Mouse (Mus musculus) urinary bladder, adult 2 months (tissue): ENCODE measurements around the gene Limd1. TPM values are rescaled to one million over a fixed set of nuclear protein-coding genes. Genes with fewer than 3 reads are reported as not detected.
A peak's percentile ranks its signal among the peaks of the same experiment; 100 is the strongest.
"Not testable (repeated sequence)": the region's sequence is repeated elsewhere in the genome, so short reads cannot be mapped to it uniquely, and the experiment has no call there.

ENCODE experiments used
- DNase-seq: peaks from one replicate; pipeline ENCODE4 v3.0.0; 2022; ENCODE audit warnings: low spot score
- polyA plus RNA-seq: library from polyadenylated mRNA; depleted of rRNA; stranded (reverse); fragments of >200 nt; gene quantifications from 2 replicates; pipeline ENCODE4 v1.2.3, GENCODE M21; 2012; rRNA removed

The Limd1 gene
- 27.4 and 31.9 TPM in 2 replicates for polyA plus RNA-seq

GRCm38 (mm10) chr9:123478586-123479195 is at the start of gene Limd1:
Gene Limd1, plus strand, starts transcription at chr9:123478706.
- DNase-seq = peak; percentile 71

- DNase-seq = no peak
These were observed 48.6 kb upstream of the Limd1 start for GRCm38 (mm10) chr9:123429863-123430262.

- DNase-seq = no peak
These were observed 47.5 kb upstream of the Limd1 start for GRCm38 (mm10) chr9:123430973-123431372.

GRCm38 (mm10) chr9:123438223-123438622 is 40.3 kb upstream of the Limd1 start:
- no peak for DNase-seq

- DNase-seq = no peak
These were observed 38.1 kb upstream of the Limd1 start for GRCm38 (mm10) chr9:123440230-123441058.

GRCm38 (mm10) chr9:123447101-123447500 is 31.4 kb upstream of the Limd1 start:
- not testable (repeated sequence) for DNase-seq

GRCm38 (mm10) chr9:123448594-123448993 is 29.9 kb upstream of the Limd1 start:
- no peak for DNase-seq

GRCm38 (mm10) chr9:123450174-123450573 is 28.3 kb upstream of the Limd1 start:
- DNase-seq = no peak

GRCm38 (mm10) chr9:123451772-123452171 is 26.7 kb upstream of the Limd1 start:
- DNase-seq = no peak

- no peak for DNase-seq
These were observed 21.6 kb upstream of the Limd1 start for GRCm38 (mm10) chr9:123456634-123457602.

GRCm38 (mm10) chr9:123457603-123458002 is 20.9 kb upstream of the Limd1 start:
- DNase-seq = no peak

- DNase-seq = peak; percentile 21
These were observed 11.3 kb upstream of the Limd1 start for GRCm38 (mm10) chr9:123467141-123467620.

GRCm38 (mm10) chr9:123468406-123469085 is 10.0 kb upstream of the Limd1 start:
- no peak for DNase-seq

GRCm38 (mm10) chr9:123469087-123469486 is 9.4 kb upstream of the Limd1 start:
- no peak for DNase-seq

GRCm38 (mm10) chr9:123473377-123473776 is 5.1 kb upstream of the Limd1 start:
- no peak for DNase-seq

GRCm38 (mm10) chr9:123475569-123475968 is 2.9 kb upstream of the Limd1 start:
- no peak for DNase-seq

- no peak for DNase-seq
These were observed 398 bp upstream of the Limd1 start for GRCm38 (mm10) chr9:123478031-123478585.

- DNase-seq = no peak
These were observed 727 bp downstream of the Limd1 start for GRCm38 (mm10) chr9:123479196-123479669.

GRCm38 (mm10) chr9:123479876-123480252 is 1.4 kb downstream of the Limd1 start:
- no peak for DNase-seq

GRCm38 (mm10) chr9:123480253-123480921 is 1.9 kb downstream of the Limd1 start:
- DNase-seq = no peak
